Mouse (Mus musculus) cerebellum, adult 11-12 months (tissue): ENCODE measurements around the gene Slco3a1.

ENCODE experiments used
- DNase-seq: peaks from one replicate; pipeline ENCODE4 v3.0.0; 2022

Gene Slco3a1

DNA sequence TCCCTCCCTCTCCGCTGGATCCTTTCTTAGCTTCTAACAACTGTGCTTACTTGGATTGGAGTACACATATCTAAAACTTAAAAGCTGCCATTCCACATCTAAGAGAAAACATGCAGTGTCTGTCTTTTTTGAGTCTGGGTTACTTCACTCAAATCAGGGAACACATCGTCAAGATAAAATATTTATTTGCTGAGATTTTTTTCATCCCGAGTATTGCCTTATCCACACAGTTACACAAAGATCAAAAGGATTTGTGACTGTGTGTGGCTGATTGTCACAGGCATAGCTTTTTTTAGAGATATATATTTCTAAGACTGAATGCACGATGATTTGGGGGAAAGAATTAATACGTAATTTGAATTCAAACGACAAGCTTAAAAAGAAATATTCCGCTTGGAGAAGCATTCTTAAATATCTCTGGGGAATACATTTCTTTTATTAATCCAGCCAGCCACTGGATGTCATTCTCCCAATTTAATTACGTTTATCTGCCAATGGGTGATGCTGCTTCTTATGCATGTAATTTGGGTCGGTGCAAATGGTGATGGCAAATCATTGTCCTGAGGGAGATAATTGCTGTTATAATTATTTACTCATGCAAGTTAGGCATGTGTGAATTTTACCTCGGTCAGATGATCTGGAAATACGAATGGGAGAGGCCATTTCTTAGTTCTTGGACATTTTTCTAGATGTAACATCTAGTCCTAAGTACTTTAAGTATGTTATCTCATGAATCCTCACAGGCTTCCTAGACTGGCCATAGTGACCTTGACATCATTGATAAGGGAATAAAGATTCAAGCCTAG, 285.1 kb downstream of the Slco3a1 start:
- no peak for DNase-seq

DNA sequence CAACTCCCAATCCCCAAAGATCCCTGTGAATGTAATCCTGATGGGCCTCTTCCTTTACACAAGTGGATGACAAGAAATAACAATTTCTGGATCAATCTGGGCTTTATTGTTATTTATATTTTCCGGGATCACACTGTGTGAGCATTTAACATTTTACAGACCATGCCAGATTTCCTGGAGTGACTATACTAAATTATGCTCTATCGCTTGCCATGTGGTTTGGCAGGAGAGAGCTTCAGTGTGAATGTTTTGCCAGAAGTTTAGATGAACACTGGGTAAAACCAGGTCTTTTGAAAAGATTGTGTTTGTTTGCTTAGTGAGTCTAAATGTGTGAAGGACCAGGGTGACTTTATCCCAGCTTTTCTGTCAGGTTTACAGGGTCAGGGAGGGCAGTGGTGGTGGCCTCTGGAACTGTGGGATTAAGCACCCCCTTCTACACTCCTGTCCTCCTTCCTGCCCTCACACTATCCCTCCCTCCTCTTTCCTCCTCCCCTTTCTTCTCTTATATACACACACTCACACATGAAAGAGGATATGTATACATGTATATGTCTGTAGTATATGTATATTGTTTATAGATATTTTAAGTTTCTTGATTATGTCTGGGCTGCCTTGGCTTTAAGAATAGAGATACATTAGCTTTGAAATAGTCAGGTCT, 287.9 kb downstream of the Slco3a1 start:
- no peak for DNase-seq

DNA sequence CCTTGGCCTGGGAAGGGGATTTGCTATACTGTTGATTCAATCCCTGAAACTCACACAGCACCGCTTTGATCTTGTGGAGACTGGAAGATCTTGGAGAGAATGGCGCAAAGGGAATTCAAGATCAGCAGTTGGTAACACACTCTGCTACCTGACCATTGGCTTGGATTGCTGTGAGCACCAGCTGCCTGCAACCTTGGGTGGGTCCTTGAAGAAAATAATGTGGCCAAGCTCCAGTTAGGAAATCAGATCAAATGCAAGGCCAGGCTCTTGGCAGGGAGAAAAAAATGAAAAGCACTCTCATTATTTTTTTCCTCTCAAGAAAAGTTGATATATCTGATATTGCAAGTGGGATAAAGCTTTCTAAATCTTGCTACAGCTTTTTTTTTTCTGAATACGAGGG, 298.3 kb downstream of the Slco3a1 start:
- DNase-seq: no peak

DNA sequence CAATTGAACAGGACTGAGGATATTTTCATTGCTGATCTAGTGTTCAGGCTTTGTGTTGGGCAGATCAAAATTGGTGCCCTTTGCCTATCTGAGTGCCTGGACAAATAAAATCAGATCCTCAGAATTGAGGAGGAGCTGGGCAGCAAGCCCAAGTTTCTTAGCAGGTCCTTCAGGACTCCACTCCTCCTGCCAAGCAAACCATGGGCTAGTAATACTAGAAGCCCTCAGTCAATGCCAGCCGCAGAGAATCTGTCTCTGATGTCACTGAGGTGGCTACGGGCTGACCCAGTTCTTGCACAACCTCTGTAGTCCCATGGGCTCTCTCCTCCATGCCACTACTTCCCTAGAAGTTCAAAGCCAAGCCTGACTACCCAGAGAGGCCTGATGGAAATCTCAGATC, 302.5 kb downstream of the Slco3a1 start:
- DNase-seq: no peak

DNA sequence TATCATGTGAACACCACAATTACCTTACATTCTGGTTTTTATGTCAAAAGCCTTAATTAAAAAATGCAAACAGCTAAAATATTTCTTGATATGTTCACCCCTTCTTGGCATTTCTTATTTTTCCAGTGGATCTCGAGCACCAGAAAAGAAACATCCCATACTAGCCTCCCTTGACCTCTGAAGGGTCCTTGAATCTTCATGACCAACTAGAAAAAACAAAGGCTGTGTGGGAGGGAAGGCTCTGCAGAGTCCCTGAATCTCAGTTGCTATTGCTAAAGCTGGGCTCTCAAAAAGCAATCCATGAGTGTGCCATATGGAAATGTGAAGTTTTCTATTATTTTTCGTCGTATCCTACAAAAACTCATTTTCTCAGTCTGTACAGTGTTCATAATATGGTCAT, 313.3 kb downstream of the Slco3a1 start:
- DNase-seq: no peak

DNA sequence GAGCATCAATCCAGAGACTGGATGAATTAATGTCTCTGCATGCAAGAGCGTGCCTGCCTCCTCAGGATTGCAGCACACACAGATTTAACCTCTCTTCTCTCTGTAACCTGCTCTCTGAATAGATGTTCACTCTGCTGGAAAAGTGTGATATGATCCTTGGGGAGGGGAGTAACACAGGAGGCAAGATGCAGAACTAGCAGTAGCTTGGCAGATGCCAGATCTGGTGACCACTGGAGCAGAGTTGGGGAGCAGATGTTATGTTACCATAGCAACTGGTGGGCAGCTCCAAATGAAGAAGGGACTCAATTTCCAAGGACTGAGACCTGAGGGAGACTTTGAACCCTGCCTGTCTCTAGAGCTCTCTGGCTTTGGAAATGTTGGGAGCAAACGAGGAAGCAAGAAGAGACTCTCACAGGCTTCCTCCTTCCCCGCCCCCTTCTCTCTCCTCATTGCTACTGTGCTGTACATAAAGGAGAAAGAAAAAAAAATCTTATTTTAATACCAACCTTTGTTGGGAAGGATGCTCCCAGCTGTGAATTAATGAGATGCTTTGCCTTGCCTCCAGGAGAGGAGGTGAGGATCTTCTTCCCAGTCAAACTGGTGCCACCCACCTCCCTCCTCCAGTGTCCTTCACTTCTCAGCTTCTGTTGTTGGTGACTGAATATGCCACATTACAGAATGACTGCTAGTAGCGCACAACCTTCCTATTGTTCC, 314.0 kb downstream of the Slco3a1 start:
- no peak for DNase-seq
